Mouse (Mus musculus) MEL (cell line): ENCODE results near the gene Chd3.

Experiments used
- CTCF ChIP-seq, 3 experiments: IDR thresholded peaks in 2 of 3; conservative IDR thresholded peaks in 1 of 3; 2 replicates each; pipeline ENCODE4 v1.5.1; 2011 to 2012; ENCODE audit warnings: low read length in 3 of 3, low read depth in 2 of 3, mild to moderate bottlenecking in 2 of 3, improper control_type of control experiment in 1 of 3, inconsistent platforms in 1 of 3, mixed read lengths in 1 of 3, moderate library complexity in 1 of 3; ENCODE audit not compliant: control insufficient read depth in 1 of 3, insufficient read depth in 1 of 3, poor library complexity in 1 of 3, severe bottlenecking in 1 of 3
- EP300 ChIP-seq, 2 experiments: IDR thresholded peaks; 2 replicates each; pipeline ENCODE4 v1.6.1; 2011; ENCODE audit warnings: improper control_type of control experiment in 2 of 2, low read length in 2 of 2, low read depth in 1 of 2, mild to moderate bottlenecking in 1 of 2
- GABPA ChIP-seq: IDR thresholded peaks from 2 replicates; pipeline ENCODE4 v1.6.1; 2012; ENCODE audit warnings: low read depth, mild to moderate bottlenecking, inconsistent platforms, low read length, improper control_type of control experiment, moderate library complexity
- MEF2A ChIP-seq: IDR thresholded peaks from 2 replicates; pipeline ENCODE4 v1.6.1; 2014; ENCODE audit warnings: low read depth, mild to moderate bottlenecking, inconsistent platforms, low read length, improper control_type of control experiment; ENCODE audit not compliant: poor library complexity, insufficient replicate concordance, severe bottlenecking; ENCODE audit errors: extremely low read depth
- MYC ChIP-seq: IDR thresholded peaks from 2 replicates; pipeline ENCODE4 v1.6.1; 2011; ENCODE audit warnings: low read depth, mild to moderate bottlenecking, low read length, improper control_type of control experiment, moderate library complexity
- POLR2A ChIP-seq, 2 experiments: IDR thresholded peaks; 2 replicates each; pipeline ENCODE4 v1.6.1; 2011 to 2012; ENCODE audit warnings: low read length in 2 of 2, mild to moderate bottlenecking in 2 of 2, control low read depth in 1 of 2, improper control_type of control experiment in 1 of 2, low read depth in 1 of 2, moderate library complexity in 1 of 2; ENCODE audit not compliant: control insufficient read depth in 1 of 2, insufficient read depth in 1 of 2, poor library complexity in 1 of 2
- SMC3 ChIP-seq: IDR thresholded peaks from 2 replicates; pipeline ENCODE4 v1.6.1; 2011; ENCODE audit warnings: low read depth, low read length, improper control_type of control experiment
- USF1 ChIP-seq: IDR thresholded peaks from 2 replicates; pipeline ENCODE4 v1.6.1; 2014; ENCODE audit warnings: low read depth, mild to moderate bottlenecking, inconsistent platforms, low read length, improper control_type of control experiment, moderate library complexity
- ZC3H11A ChIP-seq: IDR thresholded peaks from 2 replicates; pipeline ENCODE4 v1.6.1; 2012; ENCODE audit warnings: low read depth, mild to moderate bottlenecking, inconsistent platforms, low read length, improper control_type of control experiment
- ZKSCAN1 ChIP-seq: IDR thresholded peaks from 2 replicates; pipeline ENCODE4 v1.6.1; 2012; ENCODE audit warnings: low read depth, mild to moderate bottlenecking, inconsistent platforms, low read length, improper control_type of control experiment, moderate library complexity

DNA sequence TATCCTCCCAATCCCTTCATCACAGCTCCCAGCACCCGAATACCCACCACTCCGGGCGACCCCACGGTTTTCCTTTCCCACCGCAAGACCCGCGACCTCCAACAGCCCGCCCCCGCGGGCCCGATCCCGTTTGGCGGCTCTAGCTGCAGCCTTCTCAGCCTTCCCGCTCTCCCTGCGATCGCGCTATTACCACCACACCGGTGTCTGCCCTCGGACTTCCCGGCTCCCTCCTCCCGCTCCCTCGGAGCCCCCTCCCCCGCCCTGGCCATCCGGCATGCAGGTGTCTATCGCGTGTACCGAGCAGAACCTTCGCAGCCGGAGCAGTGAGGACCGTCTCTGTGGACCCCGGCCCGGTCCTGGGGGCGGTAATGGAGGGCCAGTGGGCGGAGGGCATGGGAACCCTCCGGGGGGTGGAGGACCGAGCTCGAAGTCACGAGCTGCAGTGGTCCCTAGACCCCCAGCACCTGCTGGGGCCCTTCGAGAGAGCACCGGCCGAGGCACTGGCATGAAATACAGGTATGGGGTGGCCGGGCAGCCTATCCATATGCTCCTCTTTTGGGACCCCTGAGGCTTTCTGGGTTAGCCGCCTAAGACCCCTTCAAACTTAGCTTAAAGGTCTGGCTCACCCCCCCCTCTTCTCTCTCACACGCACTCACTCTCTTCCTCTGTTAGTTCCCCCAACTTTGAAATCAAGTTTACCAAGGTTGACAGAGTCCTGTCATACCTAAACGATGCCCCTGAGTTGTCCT lies 42.6 kb downstream of the Chd3 start:
- TF ChIP-seq POLR2A (IDR thresholded peaks at IDR 0.05; ENCODE audit: control insufficient read depth in 1 of 2, insufficient read depth in 1 of 2, low read depth in 1 of 2, low read length in 2 of 2, poor library complexity in 1 of 2) = no peak
- no peak for TF ChIP-seq CTCF (IDR thresholded peaks at IDR 0.05 in 2 of 3, conservative IDR thresholded peaks at IDR 0.05 in 1 of 3; ENCODE audit: control insufficient read depth in 1 of 3, insufficient read depth in 1 of 3, low read depth in 2 of 3, low read length in 3 of 3, poor library complexity in 1 of 3, severe bottlenecking in 1 of 3)
- no peak for TF ChIP-seq ZC3H11A
- no peak for TF ChIP-seq EP300 (IDR thresholded peaks at IDR 0.05; ENCODE audit: low read depth in 1 of 2, low read length in 2 of 2)
- no peak for TF ChIP-seq USF1
- no peak for TF ChIP-seq MYC
- no peak for TF ChIP-seq GABPA
- no peak for TF ChIP-seq ZKSCAN1
- TF ChIP-seq SMC3 = no peak
- TF ChIP-seq MEF2A = no peak
